Mouse (Mus musculus): ENCODE measurements around the gene Hoxa4. TPM values are rescaled to one million over a fixed set of nuclear protein-coding genes. Genes with fewer than 3 reads are reported as not detected.

Gene Hoxa4
- polyA plus RNA-seq, 1 experiment from 2014 or later, result 8.8 TPM

DNA sequence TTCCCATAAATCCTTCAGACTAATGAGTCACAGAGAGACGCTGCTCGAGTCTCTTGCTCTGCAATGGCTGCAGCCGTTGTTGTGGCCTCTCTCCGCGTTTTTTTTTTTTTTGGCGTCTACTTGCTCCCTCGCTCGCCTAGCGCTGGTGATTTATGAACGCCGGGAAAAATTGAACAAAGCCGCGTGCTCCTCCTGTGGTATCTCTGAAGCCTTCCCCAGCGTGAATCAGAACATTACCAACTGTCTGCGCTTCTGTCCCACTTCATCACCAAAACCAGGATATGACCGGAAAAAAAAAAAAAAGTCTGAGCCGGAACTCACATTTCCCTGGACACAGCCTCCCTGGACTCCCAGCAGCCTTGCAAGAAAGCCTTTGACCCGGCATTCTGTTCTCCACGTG is 6.3 kb downstream of the Hoxa4 start:
- Histone ChIP-seq H3K4me2 (ENCODE audit: low read length) (peak overlapping the region; percentile 38), H3K9ac (ENCODE audit: low read depth, low read length) (peak overlapping the region; percentile 8), H3K36me3 (ENCODE audit: control insufficient read depth, insufficient read depth, low read length) (no peaks in the 10 kb centered on the region), H3K4me3 (ENCODE audit: low read length) (peak overlapping the region; percentile 17), H3K27ac (ENCODE audit: low read depth, low read length) (peak overlapping the region; percentile 59), H3K9me3 (ENCODE audit: control insufficient read depth, low read length) (no peaks in the 10 kb centered on the region), H3K27me3 (replicated peaks; ENCODE audit: control insufficient read depth, insufficient read depth, low read length) (peaks cover 45% of the 10 kb centered on the region), H3K4me1 (ENCODE audit: control insufficient read depth, insufficient read depth, low read depth, low read length) (no peaks in the 10 kb centered on the region; the same call in 1 of the 2 replicates)
- WGBS, result 3% methylated on average over 19 of the region's 19 CpGs
- no peak for ATAC-seq

DNA sequence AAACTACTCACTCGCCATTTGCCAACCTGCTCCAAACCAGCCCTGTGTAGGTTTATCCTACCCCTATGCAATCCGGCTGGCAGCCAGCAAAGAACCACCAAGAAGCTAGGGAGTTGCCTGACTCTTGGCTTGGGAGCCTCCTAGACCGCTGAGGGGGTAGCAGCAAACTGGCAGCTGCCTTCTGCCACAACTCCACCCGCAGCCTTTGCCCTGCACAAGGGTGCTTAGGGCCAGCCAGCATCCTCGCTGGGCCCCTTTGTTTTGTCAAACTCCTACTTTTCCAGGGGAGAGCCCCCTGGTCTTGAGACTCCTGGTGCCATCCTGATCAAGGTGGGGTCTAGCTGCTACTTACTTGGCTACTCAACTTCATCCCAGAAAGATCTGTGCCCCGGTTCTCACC is 6.9 kb downstream of the Hoxa4 start:
- Histone ChIP-seq H3K36me3 (ENCODE audit: control insufficient read depth, insufficient read depth, low read length) (no peaks in the 10 kb centered on the region), H3K4me2 (ENCODE audit: low read length) (peak overlapping the region; percentile 38), H3K4me3 (ENCODE audit: low read length) (peak overlapping the region; percentile 0; the same call in 1 of the 2 replicates), H3K9ac (ENCODE audit: low read depth, low read length) (0 out of 2 replicates have a peak overlapping the region, but pooled peaks have one; percentile 3), H3K27me3 (replicated peaks; ENCODE audit: control insufficient read depth, insufficient read depth, low read length) (peaks cover 45% of the 10 kb centered on the region), H3K9me3 (ENCODE audit: control insufficient read depth, low read length) (no peaks in the 10 kb centered on the region), H3K4me1 (ENCODE audit: control insufficient read depth, insufficient read depth, low read depth, low read length) (no peaks in the 10 kb centered on the region; the same call in 1 of the 2 replicates), H3K27ac (ENCODE audit: low read depth, low read length) (peak overlapping the region; percentile 75)
- 5% methylated on average over 6 of the region's 6 CpGs for WGBS
- no peak for ATAC-seq

DNA sequence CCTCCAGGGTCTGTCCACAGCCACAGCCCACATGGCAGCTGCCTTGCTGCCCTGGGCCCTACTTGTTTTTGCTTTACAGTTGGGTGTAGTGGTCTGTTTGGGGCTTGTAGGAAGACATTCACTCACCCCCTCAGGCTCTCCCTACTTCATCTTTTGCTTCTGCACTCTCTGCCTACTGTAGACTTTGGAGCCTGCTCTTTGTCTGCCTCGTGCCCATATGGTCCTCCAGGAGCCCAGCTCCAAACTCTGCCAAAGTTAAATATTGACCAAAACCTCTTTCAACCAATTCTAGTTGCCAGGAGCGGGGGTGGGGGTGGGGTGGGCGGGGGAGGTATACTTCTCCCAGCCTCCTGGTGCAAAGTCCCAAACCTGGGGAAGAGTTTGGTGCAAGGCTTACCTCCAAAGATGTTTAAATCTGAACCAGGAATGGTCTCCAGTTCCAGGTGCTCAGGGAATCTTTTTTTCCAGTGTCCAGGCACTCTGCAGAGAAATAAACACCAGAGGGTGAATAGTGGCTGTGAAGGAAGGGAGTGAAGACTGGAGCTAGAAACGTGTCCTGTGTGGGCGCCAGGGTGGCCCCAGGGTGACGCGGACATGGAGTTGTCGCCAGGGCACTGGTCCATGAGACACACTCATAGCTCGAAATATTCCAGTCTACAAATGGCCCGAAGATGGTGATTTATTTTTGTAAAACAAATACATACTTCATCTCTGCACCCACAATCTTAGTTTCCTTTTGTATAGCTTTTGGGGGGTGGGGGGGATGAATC is 8.1 kb downstream of the Hoxa4 start:
- Histone ChIP-seq H3K9ac (ENCODE audit: low read depth, low read length) (peak overlapping the region; percentile 41), H3K9me3 (ENCODE audit: control insufficient read depth, low read length) (no peaks in the 10 kb centered on the region), H3K4me1 (ENCODE audit: control insufficient read depth, insufficient read depth, low read depth, low read length) (no peaks in the 10 kb centered on the region; the same call in 1 of the 2 replicates), H3K4me3 (ENCODE audit: low read length) (peak overlapping the region; percentile 12), H3K4me2 (ENCODE audit: low read length) (peak overlapping the region; percentile 38), H3K27ac (ENCODE audit: low read depth, low read length) (peak overlapping the region; percentile 75), H3K36me3 (ENCODE audit: control insufficient read depth, insufficient read depth, low read length) (no peaks in the 10 kb centered on the region), H3K27me3 (replicated peaks; ENCODE audit: control insufficient read depth, insufficient read depth, low read length) (peaks cover 48% of the 10 kb centered on the region)
- ATAC-seq, result no peak
- WGBS, result 13% methylated on average over 10 of the region's 10 CpGs

DNA sequence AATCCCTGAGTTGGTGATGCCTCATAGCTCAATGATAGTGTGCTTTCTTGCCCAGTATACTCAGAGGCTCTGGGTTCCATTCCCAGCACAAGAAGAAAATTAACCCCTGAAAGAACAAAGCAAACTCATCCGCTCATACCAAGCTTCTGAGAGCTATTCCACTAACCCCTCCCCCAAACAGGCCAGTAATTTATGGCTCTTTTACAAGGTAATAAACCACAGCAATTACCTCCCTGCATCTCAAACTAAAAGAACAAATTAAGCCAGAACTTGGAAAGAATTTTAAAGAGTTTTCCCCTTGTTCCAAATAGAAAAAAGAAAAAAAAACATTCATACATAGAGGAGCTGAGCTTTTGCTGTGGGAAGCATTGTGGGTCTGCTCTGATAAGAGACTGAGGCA is 8.8 kb downstream of the Hoxa4 start:
- H3K9ac ChIP-seq (ENCODE audit: low read depth, low read length), result peak overlapping the region; percentile 41
- 22% methylated on average over 1 of the region's 1 CpGs for WGBS
- H3K4me1 ChIP-seq (ENCODE audit: control insufficient read depth, insufficient read depth, low read depth, low read length), result no peaks in the 10 kb centered on the region; the same call in 1 of the 2 replicates
- ATAC-seq, result no peak
- H3K36me3 ChIP-seq (ENCODE audit: control insufficient read depth, insufficient read depth, low read length), result no peaks in the 10 kb centered on the region
- H3K9me3 ChIP-seq (ENCODE audit: control insufficient read depth, low read length), result no peaks in the 10 kb centered on the region
- H3K27me3 ChIP-seq (replicated peaks; ENCODE audit: control insufficient read depth, insufficient read depth, low read length), result peaks cover 49% of the 10 kb centered on the region
- peak overlapping the region; percentile 75 for H3K27ac ChIP-seq (ENCODE audit: low read depth, low read length)
- H3K4me2 ChIP-seq (ENCODE audit: low read length), result peak overlapping the region; percentile 38
- H3K4me3 ChIP-seq (ENCODE audit: low read length), result no peak overlapping the region; the same call in 1 of the 2 replicates

GRCm38 (mm10) chr6:52182030-52182429 is 9.5 kb downstream of the Hoxa4 start:
- H3K9me3 ChIP-seq (ENCODE audit: control insufficient read depth, low read length), result no peaks in the 10 kb centered on the region
- H3K9ac ChIP-seq (ENCODE audit: low read depth, low read length), result no peak overlapping the region
- H3K4me2 ChIP-seq (ENCODE audit: low read length), result peak overlapping the region; percentile 64
- no peak for ATAC-seq
- H3K4me1 ChIP-seq (ENCODE audit: control insufficient read depth, insufficient read depth, low read depth, low read length), result no peaks in the 10 kb centered on the region; the same call in 1 of the 2 replicates
- H3K36me3 ChIP-seq (ENCODE audit: control insufficient read depth, insufficient read depth, low read length), result no peaks in the 10 kb centered on the region
- 20% methylated on average over 2 of the region's 2 CpGs for WGBS
- no peak overlapping the region for H3K27ac ChIP-seq (ENCODE audit: low read depth, low read length)
- H3K4me3 ChIP-seq (ENCODE audit: low read length), result no peak overlapping the region
- peaks cover 44% of the 10 kb centered on the region for H3K27me3 ChIP-seq (replicated peaks; ENCODE audit: control insufficient read depth, insufficient read depth, low read length)

DNA sequence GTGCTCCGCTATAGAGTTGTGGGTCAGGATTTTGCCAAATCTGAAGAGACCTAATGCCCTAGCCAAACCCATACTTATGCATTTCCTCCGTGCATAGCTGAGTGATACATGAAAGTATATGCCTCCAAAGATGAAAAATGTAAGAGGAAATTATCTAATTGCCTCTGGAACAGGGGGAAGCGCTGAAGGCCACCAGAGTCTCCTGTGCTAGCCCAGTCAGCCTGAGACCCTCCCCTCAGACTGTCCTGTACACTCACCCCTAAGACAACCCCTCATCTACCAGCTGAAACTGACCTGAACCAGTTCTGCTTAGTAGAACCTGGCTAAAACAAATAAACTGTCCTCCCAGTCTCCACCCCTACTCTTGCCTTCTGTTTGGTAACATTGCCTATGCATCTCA is 10.8 kb downstream of the Hoxa4 start:
- Histone ChIP-seq H3K4me2 (ENCODE audit: low read length) (peak overlapping the region; percentile 64), H3K4me3 (ENCODE audit: low read length) (peak overlapping the region; percentile 52), H3K9ac (ENCODE audit: low read depth, low read length) (peak overlapping the region; percentile 69), H3K27me3 (replicated peaks; ENCODE audit: control insufficient read depth, insufficient read depth, low read length) (peaks cover 33% of the 10 kb centered on the region), H3K4me1 (ENCODE audit: control insufficient read depth, insufficient read depth, low read depth, low read length) (no peaks in the 10 kb centered on the region; the same call in 1 of the 2 replicates), H3K9me3 (ENCODE audit: control insufficient read depth, low read length) (no peaks in the 10 kb centered on the region), H3K27ac (ENCODE audit: low read depth, low read length) (peak overlapping the region; percentile 90), H3K36me3 (ENCODE audit: control insufficient read depth, insufficient read depth, low read length) (no peaks in the 10 kb centered on the region)
- no peak for ATAC-seq
- 16% methylated on average over 3 of the region's 3 CpGs for WGBS

GRCm38 (mm10) chr6:52180213-52180710 is 11.3 kb downstream of the Hoxa4 start:
- no peak for ATAC-seq
- Histone ChIP-seq H3K4me2 (ENCODE audit: low read length) (peak overlapping the region; percentile 64), H3K27ac (ENCODE audit: low read depth, low read length) (peak overlapping the region; percentile 90), H3K4me1 (ENCODE audit: control insufficient read depth, insufficient read depth, low read depth, low read length) (no peaks in the 10 kb centered on the region), H3K4me3 (ENCODE audit: low read length) (peak overlapping the region; percentile 52), H3K9ac (ENCODE audit: low read depth, low read length) (peak overlapping the region; percentile 69), H3K36me3 (ENCODE audit: control insufficient read depth, insufficient read depth, low read length) (no peaks in the 10 kb centered on the region), H3K9me3 (ENCODE audit: control insufficient read depth, low read length) (no peaks in the 10 kb centered on the region), H3K27me3 (replicated peaks; ENCODE audit: control insufficient read depth, insufficient read depth, low read length) (peaks cover 32% of the 10 kb centered on the region)
- 6% methylated on average over 11 of the region's 11 CpGs for WGBS

GRCm38 (mm10) chr6:52179690-52180089 is 11.9 kb downstream of the Hoxa4 start:
- Histone ChIP-seq H3K4me1 (ENCODE audit: control insufficient read depth, insufficient read depth, low read depth, low read length) (no peaks in the 10 kb centered on the region), H3K9ac (ENCODE audit: low read depth, low read length) (peak overlapping the region; percentile 69), H3K9me3 (ENCODE audit: control insufficient read depth, low read length) (no peaks in the 10 kb centered on the region), H3K4me3 (ENCODE audit: low read length) (peak overlapping the region; percentile 52), H3K4me2 (ENCODE audit: low read length) (peak overlapping the region; percentile 64), H3K27ac (ENCODE audit: low read depth, low read length) (peak overlapping the region; percentile 90), H3K36me3 (ENCODE audit: control insufficient read depth, insufficient read depth, low read length) (no peaks in the 10 kb centered on the region), H3K27me3 (replicated peaks; ENCODE audit: control insufficient read depth, insufficient read depth, low read length) (peaks cover 36% of the 10 kb centered on the region)
- ATAC-seq, result no peak
- WGBS, result 2% methylated on average over 10 of the region's 10 CpGs

GRCm38 (mm10) chr6:52178918-52179665 is 12.5 kb downstream of the Hoxa4 start:
- no peaks in the 10 kb centered on the region for H3K9me3 ChIP-seq (ENCODE audit: control insufficient read depth, low read length)
- no peaks in the 10 kb centered on the region for H3K36me3 ChIP-seq (ENCODE audit: control insufficient read depth, insufficient read depth, low read length)
- peak overlapping the region; percentile 64 for H3K4me2 ChIP-seq (ENCODE audit: low read length)
- no peak for ATAC-seq
- peaks cover 38% of the 10 kb centered on the region for H3K27me3 ChIP-seq (replicated peaks; ENCODE audit: control insufficient read depth, insufficient read depth, low read length)
- no peaks in the 10 kb centered on the region for H3K4me1 ChIP-seq (ENCODE audit: control insufficient read depth, insufficient read depth, low read depth, low read length)
- peak overlapping the region; percentile 52 for H3K4me3 ChIP-seq (ENCODE audit: low read length)
- H3K9ac ChIP-seq (ENCODE audit: low read depth, low read length), result peak overlapping the region; percentile 69
- 1% methylated on average over 4 of the region's 4 CpGs for WGBS
- peak overlapping the region; percentile 90 for H3K27ac ChIP-seq (ENCODE audit: low read depth, low read length)

Measured in hindbrain, embryonic 16.5 days (tissue).